Mouse (Mus musculus) adrenal gland, adult 18-20 months (tissue): ENCODE results near the gene Upp2. TPM values are rescaled to one million over a fixed set of nuclear protein-coding genes. Genes with fewer than 3 reads are reported as not detected.

Experiments used
- DNase-seq, 2 experiments: peaks; one replicate each; pipeline ENCODE4 v3.0.0; 2021 to 2022; ENCODE audit warnings: low spot score in 2 of 2
- total RNA-seq, 2 experiments: library from RNA; stranded (reverse); gene quantifications; 1 replicate in 1 of 2; 2 replicates in 1 of 2; pipeline ENCODE4 v1.2.3; 2021

Upp2 gene
- total RNA-seq, 2 experiments from 2014 or later, result 17.3 to 18.1 TPM

- no peak for DNase-seq
Measured at GRCm38 (mm10) chr2:58550488-58550887, 16.6 kb upstream of the Upp2 start.

GRCm38 (mm10) chr2:58551866-58552265, 15.2 kb upstream of the Upp2 start:
- DNase-seq, result no peak

GRCm38 (mm10) chr2:58552296-58552695, 14.8 kb upstream of the Upp2 start:
- no peak for DNase-seq

GRCm38 (mm10) chr2:58557045-58557845, 9.9 kb upstream of the Upp2 start:
- no peak for DNase-seq

- DNase-seq, result no peak
Measured at GRCm38 (mm10) chr2:58562137-58562536, 5.0 kb upstream of the Upp2 start.

- peak in 1 of 2 experiments; percentile 36 for DNase-seq
Measured at GRCm38 (mm10) chr2:58565267-58565666, 1.8 kb upstream of the Upp2 start.

GRCm38 (mm10) chr2:58566049-58566409, 1.1 kb upstream of the Upp2 start:
- no peak for DNase-seq

- DNase-seq, result peak; percentile 67 to 72
Measured at GRCm38 (mm10) chr2:58566410-58567065, 560 bp upstream of the Upp2 start.

GRCm38 (mm10) chr2:58567866-58568719, 995 bp downstream of the Upp2 start:
- DNase-seq, result no peak

- no peak for DNase-seq
Measured at GRCm38 (mm10) chr2:58568841-58569645, 1.9 kb downstream of the Upp2 start.

GRCm38 (mm10) chr2:58574167-58574566, 7.1 kb downstream of the Upp2 start:
- DNase-seq, result no peak

GRCm38 (mm10) chr2:58586311-58586710, 19.2 kb downstream of the Upp2 start:
- DNase-seq, result no peak

- peak in 1 of 2 experiments; percentile 20 for DNase-seq
Measured at GRCm38 (mm10) chr2:58589637-58590036, 22.5 kb downstream of the Upp2 start.

- DNase-seq, result no peak
Measured at GRCm38 (mm10) chr2:58590055-58590454, 23.0 kb downstream of the Upp2 start.

GRCm38 (mm10) chr2:58595350-58595749, 28.3 kb downstream of the Upp2 start:
- DNase-seq, result no peak

- DNase-seq, result no peak
Measured at GRCm38 (mm10) chr2:58596774-58597342, 29.8 kb downstream of the Upp2 start.

- DNase-seq, result no peak
Measured at GRCm38 (mm10) chr2:58597556-58597955, 30.5 kb downstream of the Upp2 start.

- DNase-seq, result no peak
Measured at GRCm38 (mm10) chr2:58599639-58600038, 32.5 kb downstream of the Upp2 start.

- DNase-seq, result no peak
Measured at GRCm38 (mm10) chr2:58601382-58601781, 34.3 kb downstream of the Upp2 start.

- no peak for DNase-seq
Measured at GRCm38 (mm10) chr2:58603379-58603778, 36.3 kb downstream of the Upp2 start.
